Mouse (Mus musculus) neural tube, embryonic 14.5 days (tissue): Measurements from ENCODE around the gene Ebf1. TPM values are rescaled to one million over a fixed set of nuclear protein-coding genes. Genes with fewer than 3 reads are reported as not detected.

Experiments
- ATAC-seq: fragments of 200-750 bp; cut with Nextera tagmentation; 2 replicates; pipeline ENCODE4 v1.8.0; 2017; ENCODE audit warnings: low read depth, mild to moderate bottlenecking, moderate TSS enrichment, moderate library complexity
- H3K27ac ChIP-seq: fragments of 300-500 bp; sonication (generic); 2 replicates; pipeline ENCODE4 v1.5.1; 2014; ENCODE audit warnings: low read depth, mild to moderate bottlenecking, control low read depth, low read length, moderate library complexity, mixed read lengths
- H3K27me3 ChIP-seq: fragments of 300-500 bp; sonication (generic); 2 replicates; pipeline ENCODE4 v1.6.1; 2014; ENCODE audit warnings: low read length; ENCODE audit not compliant: control insufficient read depth, insufficient read depth
- H3K36me3 ChIP-seq: fragments of 300-500 bp; sonication (generic); 2 replicates; pipeline ENCODE4 v1.6.1; 2014; ENCODE audit warnings: low read length, mixed read lengths; ENCODE audit not compliant: control insufficient read depth, insufficient read depth
- H3K4me1 ChIP-seq: fragments of 300-500 bp; sonication (generic); 2 replicates; pipeline ENCODE4 v1.6.1; 2014; ENCODE audit warnings: low read length; ENCODE audit not compliant: control insufficient read depth, insufficient read depth
- H3K4me2 ChIP-seq: fragments of 300-500 bp; sonication (generic); 2 replicates; pipeline ENCODE4 v1.6.1; 2014; ENCODE audit warnings: mild to moderate bottlenecking, low read depth, low read length, control low read depth
- H3K4me3 ChIP-seq: fragments of 300-500 bp; sonication (generic); 2 replicates; pipeline ENCODE4 v1.5.1; 2014; ENCODE audit warnings: low read depth, low read length, control low read depth, mixed read lengths
- H3K9ac ChIP-seq: fragments of 300-500 bp; sonication (generic); replicated peaks from 2 replicates; pipeline ENCODE4 v1.6.1; 2014; ENCODE audit warnings: low read depth, mild to moderate bottlenecking, control low read depth, low read length, mixed read lengths
- H3K9me3 ChIP-seq: fragments of 300-500 bp; sonication (generic); 2 replicates; pipeline ENCODE4 v1.6.1; 2016; ENCODE audit warnings: low read length; ENCODE audit not compliant: control insufficient read depth
- WGBS: fragments of 180-500 bp; shearing (Covaris S2); extraction: QIAGEN DNeasy Blood & Tissue Kit; methylation state at CpG from one replicate; pipeline ENCODE4 v1.1.7; 2014; 5-methylcytosine and 5-hydroxymethylcytosine counted together
- polyA plus RNA-seq: library from polyadenylated mRNA; unstranded; fragments of >200 nt; fragmentation: Nextera tagmentation; extraction: Ambion mirVana; gene quantifications from 2 replicates; pipeline ENCODE4 v1.2.1, GENCODE M21; 2014

Gene Ebf1
- polyA plus RNA-seq, 1 experiment from 2014 or later: 226 TPM

GRCm38 (mm10) chr11:44974271-44974670 lies 357.2 kb downstream of the Ebf1 start:
- Histone ChIP-seq H3K9ac (no peak overlapping the region), H3K27ac (no peak overlapping the region), H3K4me3 (no peak overlapping the region), H3K4me1 (peaks cover 33% of the 10 kb centered on the region), H3K4me2 (no peak overlapping the region), H3K27me3 (no peaks in the 10 kb centered on the region), H3K36me3 (no peaks in the 10 kb centered on the region), H3K9me3 (no peaks in the 10 kb centered on the region)
- 96% methylated on average over 7 of the region's 7 CpGs for WGBS
- no peak for ATAC-seq

- Histone ChIP-seq H3K4me1 (peaks cover 38% of the 10 kb centered on the region), H3K4me3 (no peak overlapping the region), H3K27ac (peak overlapping the region; percentile 11; the same call in 1 of the 2 replicates), H3K27me3 (no peaks in the 10 kb centered on the region), H3K9ac (no peak overlapping the region), H3K4me2 (no peak overlapping the region), H3K36me3 (no peaks in the 10 kb centered on the region), H3K9me3 (no peaks in the 10 kb centered on the region)
- 47% methylated on average over 2 of the region's 2 CpGs for WGBS
- no peak for ATAC-seq
Observed at GRCm38 (mm10) chr11:44975151-44975550, 358.0 kb downstream of the Ebf1 start.

- 59% methylated on average over 5 of the region's 5 CpGs for WGBS
Observed at GRCm38 (mm10) chr11:44976254-44976802, 359.2 kb downstream of the Ebf1 start.

GRCm38 (mm10) chr11:44977921-44978397 lies 360.8 kb downstream of the Ebf1 start:
- WGBS: 38% methylated on average over 4 of the region's 4 CpGs
- no peak overlapping the region for H3K4me3 ChIP-seq
- no peak overlapping the region for H3K4me2 ChIP-seq
- H3K36me3 ChIP-seq: no peaks in the 10 kb centered on the region
- H3K4me1 ChIP-seq: peaks cover 40% of the 10 kb centered on the region
- peak; percentile 62 for ATAC-seq
- no peaks in the 10 kb centered on the region for H3K27me3 ChIP-seq
- no peaks in the 10 kb centered on the region for H3K9me3 ChIP-seq
- H3K9ac ChIP-seq: no peak overlapping the region
- peak overlapping the region; percentile 72 for H3K27ac ChIP-seq

More at GRCm38 (mm10) chr11:44976254-44976802, 359.2 kb downstream of the Ebf1 start:
- no peak overlapping the region for H3K4me3 ChIP-seq
- peak overlapping the region; percentile 13; the same call in 1 of the 2 replicates for H3K27ac ChIP-seq
- no peaks in the 10 kb centered on the region for H3K27me3 ChIP-seq
- H3K4me2 ChIP-seq: no peak overlapping the region
- no peaks in the 10 kb centered on the region for H3K36me3 ChIP-seq
- no peaks in the 10 kb centered on the region for H3K9me3 ChIP-seq
- ATAC-seq: peak; percentile 26; the same call in 1 of the 2 replicates
- no peak overlapping the region for H3K9ac ChIP-seq
- peaks cover 38% of the 10 kb centered on the region for H3K4me1 ChIP-seq

- no peak overlapping the region for H3K4me2 ChIP-seq
- H3K4me3 ChIP-seq: no peak overlapping the region
- H3K9me3 ChIP-seq: no peaks in the 10 kb centered on the region
- H3K36me3 ChIP-seq: no peaks in the 10 kb centered on the region
- H3K27ac ChIP-seq: peak overlapping the region; percentile 11; the same call in 1 of the 2 replicates
- ATAC-seq: no peak
- H3K27me3 ChIP-seq: no peaks in the 10 kb centered on the region
- peaks cover 40% of the 10 kb centered on the region for H3K4me1 ChIP-seq
- H3K9ac ChIP-seq: no peak overlapping the region
- WGBS: 81% methylated on average over 5 of the region's 5 CpGs
Observed at GRCm38 (mm10) chr11:44979391-44979790, 362.3 kb downstream of the Ebf1 start.

GRCm38 (mm10) chr11:44982225-44982624 lies 365.1 kb downstream of the Ebf1 start:
- H3K27me3 ChIP-seq: no peaks in the 10 kb centered on the region
- WGBS: 9% methylated on average over 9 of the region's 9 CpGs
- H3K36me3 ChIP-seq: no peaks in the 10 kb centered on the region
- ATAC-seq: no peak
- H3K4me3 ChIP-seq: no peak overlapping the region
- H3K9ac ChIP-seq: no peak overlapping the region
- H3K4me2 ChIP-seq: no peak overlapping the region
- no peaks in the 10 kb centered on the region for H3K9me3 ChIP-seq
- peaks cover 26% of the 10 kb centered on the region for H3K4me1 ChIP-seq
- H3K27ac ChIP-seq: peak overlapping the region; percentile 3; the same call in 1 of the 2 replicates

GRCm38 (mm10) chr11:44983961-44984360 lies 366.8 kb downstream of the Ebf1 start:
- Histone ChIP-seq H3K27me3 (no peaks in the 10 kb centered on the region), H3K27ac (no peak overlapping the region), H3K4me1 (peaks cover 10% of the 10 kb centered on the region), H3K36me3 (no peaks in the 10 kb centered on the region), H3K4me2 (no peak overlapping the region), H3K9me3 (no peaks in the 10 kb centered on the region), H3K9ac (no peak overlapping the region), H3K4me3 (no peak overlapping the region)
- peak; percentile 42; the same call in 1 of the 2 replicates for ATAC-seq
- WGBS: 55% methylated on average over 6 of the region's 6 CpGs

GRCm38 (mm10) chr11:44984381-44984780 lies 367.3 kb downstream of the Ebf1 start:
- Histone ChIP-seq H3K27me3 (no peaks in the 10 kb centered on the region), H3K9me3 (no peaks in the 10 kb centered on the region), H3K36me3 (no peaks in the 10 kb centered on the region), H3K4me1 (peaks cover 6% of the 10 kb centered on the region), H3K27ac (no peak overlapping the region), H3K4me2 (no peak overlapping the region), H3K9ac (no peak overlapping the region), H3K4me3 (no peak overlapping the region)
- 27% methylated on average over 7 of the region's 7 CpGs for WGBS
- ATAC-seq: no peak

- no peak overlapping the region for H3K9ac ChIP-seq
- WGBS: 35% methylated on average over 4 of the region's 4 CpGs
- H3K9me3 ChIP-seq: no peaks in the 10 kb centered on the region
- no peaks in the 10 kb centered on the region for H3K4me1 ChIP-seq
- H3K27me3 ChIP-seq: no peaks in the 10 kb centered on the region
- no peak overlapping the region for H3K4me2 ChIP-seq
- H3K4me3 ChIP-seq: no peak overlapping the region
- no peaks in the 10 kb centered on the region for H3K36me3 ChIP-seq
- no peak overlapping the region for H3K27ac ChIP-seq
- ATAC-seq: no peak
Observed at GRCm38 (mm10) chr11:44987796-44988195, 370.7 kb downstream of the Ebf1 start.
